Mouse (Mus musculus): ENCODE data around the gene Cntnap5c.

GRCm38 (mm10) chr17:58069912-58070311 lies 300.5 kb downstream of the Cntnap5c start:
- no peak for TF ChIP-seq GATA1 (IDR thresholded peaks at IDR 0.05; ENCODE audit: low read length)
- no peak for TF ChIP-seq TAL1 (IDR thresholded peaks at IDR 0.05; ENCODE audit: low read length)

All from erythroblast, embryonic 14.5 days (primary cell).